Mouse (Mus musculus) cerebellum, adult 2 months (tissue): ENCODE measurements around the gene Ccdc174. TPM values are rescaled to one million over a fixed set of nuclear protein-coding genes. Genes with fewer than 3 reads are reported as not detected.
A peak's percentile ranks its signal among the peaks of the same experiment; 100 is the strongest.
"Not testable (repeated sequence)": the region's sequence is repeated elsewhere in the genome, so short reads cannot be mapped to it uniquely, and the experiment has no call there.

Source experiments
- DNase-seq, 2 experiments: peaks; one replicate each; pipeline ENCODE4 v3.0.0; 2021
- H3K27ac ChIP-seq: fragments of 200-500 bp; 2 replicates; pipeline ENCODE4 v1.5.1; 2012; ENCODE audit warnings: low read length, control low read depth, inconsistent platforms; ENCODE audit not compliant: insufficient read depth
- H3K27me3 ChIP-seq: fragments of 200-500 bp; 2 replicates; pipeline ENCODE4 v1.6.1; 2012; ENCODE audit warnings: inconsistent platforms, mild to moderate bottlenecking, low read length, moderate library complexity; ENCODE audit not compliant: control insufficient read depth, insufficient read depth
- H3K4me1 ChIP-seq: fragments of 200-500 bp; 2 replicates; pipeline ENCODE4 v1.6.1; 2011; ENCODE audit warnings: low read length; ENCODE audit not compliant: control insufficient read depth, insufficient read depth
- H3K4me3 ChIP-seq: fragments of 200-500 bp; replicated peaks from 2 replicates; pipeline ENCODE3; 2011; ENCODE audit warnings: mild to moderate bottlenecking, low read depth, low read length, control low read depth; ENCODE audit not compliant: insufficient read depth
- CTCF ChIP-seq: fragments of 200-500 bp; IDR thresholded peaks from 2 replicates; pipeline ENCODE4 v1.5.1; 2011; ENCODE audit warnings: low read depth, mild to moderate bottlenecking, control low read depth, low read length, moderate library complexity, borderline replicate concordance; ENCODE audit not compliant: insufficient read depth
- POLR2A ChIP-seq: fragments of 200-500 bp; IDR thresholded peaks from 2 replicates; pipeline ENCODE4 v1.6.1; 2011; ENCODE audit warnings: low read length, control low read depth, borderline replicate concordance; ENCODE audit not compliant: insufficient read depth
- WGBS: fragments of 180-500 bp; shearing (Covaris S2); methylation state at CpG from one replicate; pipeline ENCODE4 v1.1.7; 2018; 5-methylcytosine and 5-hydroxymethylcytosine counted together
- polyA plus RNA-seq: library from polyadenylated mRNA; depleted of rRNA; stranded (reverse); fragments of >200 nt; gene quantifications from 2 replicates; pipeline ENCODE4 v1.2.3, GENCODE M21; 2012

The Ccdc174 gene
- polyA plus RNA-seq, 1 experiment, result 21.4 TPM

DNA sequence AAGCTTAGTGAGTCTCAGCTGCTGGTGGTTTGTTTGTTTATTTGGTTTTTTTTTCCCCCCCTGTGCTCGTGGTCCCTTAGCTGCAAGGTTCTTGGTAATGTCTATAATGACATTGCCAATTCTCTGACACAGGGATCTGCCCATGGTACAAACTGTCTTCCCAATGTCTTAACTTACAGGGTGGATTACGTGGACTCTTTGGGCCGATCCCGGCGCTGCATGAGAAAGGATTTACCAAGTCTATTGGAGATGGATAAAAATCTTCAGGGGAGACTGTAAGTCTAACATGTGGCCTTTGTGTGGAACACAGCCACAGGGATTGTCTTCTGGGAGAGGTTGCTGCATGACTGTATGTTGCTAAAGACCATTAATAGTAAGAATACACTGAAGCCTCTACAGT, 12.8 kb downstream of the Ccdc174 start:
- TF ChIP-seq CTCF (no peak), POLR2A (no peak)

DNA sequence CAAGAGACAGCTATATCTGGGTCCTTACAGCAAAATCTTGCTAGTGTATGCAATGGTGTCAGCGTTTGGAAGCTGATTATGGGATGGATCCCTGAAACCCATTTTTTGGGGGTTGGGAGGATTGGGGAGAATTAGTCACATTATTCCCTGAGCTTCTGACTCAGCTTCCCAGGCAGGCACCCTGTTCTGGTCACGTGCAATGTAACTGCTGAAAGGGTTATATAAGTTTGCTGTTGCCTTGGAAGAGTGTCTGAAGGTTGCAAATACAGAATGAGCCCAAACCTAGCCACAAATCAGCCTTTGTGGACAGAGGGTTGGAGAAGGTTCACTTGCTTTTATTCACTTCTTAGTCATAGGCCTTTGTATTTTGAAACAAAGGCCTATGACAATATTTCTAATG, 13.9 kb downstream of the Ccdc174 start:
- no peak for TF ChIP-seq CTCF
- no peak for TF ChIP-seq POLR2A
- Histone ChIP-seq H3K27me3 (no peaks in the 10 kb centered on the region), H3K4me1 (no peaks in the 10 kb centered on the region), H3K4me3 (no peak overlapping the region), H3K27ac (no peak overlapping the region)
- WGBS, result 86% methylated on average over 2 of the region's 2 CpGs
- DNase-seq, result no peak

More for the DNA sequence above, 12.8 kb downstream of the Ccdc174 start:
- Histone ChIP-seq H3K4me3 (no peak overlapping the region), H3K27me3 (no peaks in the 10 kb centered on the region), H3K4me1 (no peaks in the 10 kb centered on the region), H3K27ac (no peak overlapping the region)
- 94% methylated on average over 5 of the region's 5 CpGs for WGBS
- DNase-seq, result no peak

DNA sequence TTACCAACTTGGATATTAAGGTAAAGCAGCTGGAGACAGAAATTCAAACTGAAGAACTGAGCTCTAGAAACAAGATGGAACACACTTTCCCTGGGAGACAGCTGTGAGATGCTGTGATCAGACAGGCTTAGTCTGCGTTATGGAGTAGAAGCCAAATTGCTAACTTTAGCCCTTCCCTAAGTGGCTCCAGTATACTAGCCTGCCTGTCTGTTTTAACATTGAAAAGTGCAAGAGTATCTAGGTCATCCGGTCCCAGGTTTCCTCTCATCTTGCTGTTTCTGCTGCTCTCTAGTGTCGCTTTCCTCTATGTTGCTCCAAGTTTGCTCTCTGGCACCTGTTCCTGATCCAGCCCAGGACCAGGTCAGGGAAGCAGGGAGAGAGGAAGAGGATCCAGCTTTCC, 18.9 kb downstream of the Ccdc174 start:
- 92% methylated on average over 3 of the region's 3 CpGs for WGBS
- TF ChIP-seq POLR2A (no peak), CTCF (no peak)
- no peak overlapping the region for H3K4me3 ChIP-seq
- no peak for DNase-seq
- no peaks in the 10 kb centered on the region for H3K27me3 ChIP-seq
- H3K4me1 ChIP-seq, result no peaks in the 10 kb centered on the region
- H3K27ac ChIP-seq, result no peak overlapping the region

DNA sequence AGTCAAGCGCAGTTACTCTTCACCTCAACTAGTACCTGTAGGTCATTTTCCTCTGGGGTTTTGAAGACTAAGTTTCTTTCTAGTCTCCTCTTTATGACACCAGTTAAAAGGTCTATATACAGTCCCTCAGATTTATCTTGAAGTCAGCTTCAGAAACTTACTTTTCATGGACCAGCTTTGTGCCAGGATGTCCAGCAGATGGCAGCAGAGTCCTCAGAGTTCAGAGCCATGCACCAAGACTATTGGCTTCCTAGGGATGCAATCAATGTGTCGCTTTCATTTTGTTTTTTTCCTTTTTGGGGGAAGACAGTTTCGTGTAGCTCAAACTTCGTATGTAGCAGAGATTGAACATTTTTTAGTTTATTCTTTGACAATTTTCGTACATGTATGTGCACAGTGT, 23.7 kb downstream of the Ccdc174 start:
- Histone ChIP-seq H3K4me1 (peaks cover 7% of the 10 kb centered on the region; the same call in 1 of the 2 replicates), H3K27ac (no peak overlapping the region), H3K27me3 (no peaks in the 10 kb centered on the region), H3K4me3 (no peak overlapping the region)
- TF ChIP-seq POLR2A (no peak), CTCF (peak; percentile 89)
- 33% methylated on average over 5 of the region's 5 CpGs for WGBS
- DNase-seq, result peak; percentile 45 to 64

DNA sequence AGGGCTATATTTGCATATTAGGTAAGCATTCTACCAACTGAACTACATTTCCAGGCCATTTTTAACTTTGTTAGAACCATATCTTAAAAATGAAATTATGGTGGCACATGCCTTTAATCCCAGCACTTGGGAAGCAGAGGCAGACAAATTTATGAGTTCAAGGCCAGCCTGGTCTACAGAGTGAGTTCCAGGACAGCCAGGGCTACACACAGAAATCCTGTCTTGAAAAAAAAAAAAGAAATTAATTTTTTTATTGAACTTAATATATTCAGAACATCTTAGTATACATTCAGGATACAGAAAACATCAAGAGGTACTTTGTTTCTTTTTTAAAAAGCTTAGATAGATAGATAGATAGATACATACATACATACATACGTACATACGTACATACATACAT, 24.7 kb downstream of the Ccdc174 start, which contains the start of gene 4930590J08Rik:
4930590J08Rik (plus strand) TSS at position 301 of the 400 bp plus-strand sequence.
- WGBS, result 99% methylated on average over 2 of the region's 2 CpGs
- DNase-seq, H3K27ac ChIP-seq, H3K27me3 ChIP-seq, H3K4me3 ChIP-seq, H3K4me1 ChIP-seq: not testable (repeated sequence)

DNA sequence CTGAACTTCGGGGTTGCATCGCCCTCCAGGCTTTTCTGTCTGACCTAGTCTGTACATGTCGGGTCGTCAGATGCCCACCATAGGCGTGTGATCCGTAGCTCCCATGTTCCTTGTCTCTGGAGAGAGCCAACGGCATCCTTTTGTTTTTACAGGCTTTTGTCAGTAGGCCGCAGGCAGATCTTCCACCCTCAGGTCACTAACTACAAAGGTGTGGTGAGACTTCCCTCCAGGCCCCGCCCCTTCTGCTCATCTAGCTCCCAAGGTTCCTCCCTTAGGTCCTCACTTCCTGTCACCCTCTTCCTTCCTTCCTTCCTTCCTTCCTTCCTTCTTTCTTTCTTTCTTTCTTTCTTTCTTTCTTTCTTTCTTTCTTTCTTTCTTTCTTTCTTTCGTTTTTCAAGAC, 36.2 kb downstream of the Ccdc174 start:
- TF ChIP-seq CTCF, result no peak
- no peak for TF ChIP-seq POLR2A
- H3K4me3 ChIP-seq, result no peak overlapping the region
- WGBS, result 88% methylated on average over 10 of the region's 10 CpGs
- no peak for DNase-seq
- no peaks in the 10 kb centered on the region for H3K4me1 ChIP-seq
- H3K27ac ChIP-seq, result no peak overlapping the region
- H3K27me3 ChIP-seq, result no peaks in the 10 kb centered on the region

DNA sequence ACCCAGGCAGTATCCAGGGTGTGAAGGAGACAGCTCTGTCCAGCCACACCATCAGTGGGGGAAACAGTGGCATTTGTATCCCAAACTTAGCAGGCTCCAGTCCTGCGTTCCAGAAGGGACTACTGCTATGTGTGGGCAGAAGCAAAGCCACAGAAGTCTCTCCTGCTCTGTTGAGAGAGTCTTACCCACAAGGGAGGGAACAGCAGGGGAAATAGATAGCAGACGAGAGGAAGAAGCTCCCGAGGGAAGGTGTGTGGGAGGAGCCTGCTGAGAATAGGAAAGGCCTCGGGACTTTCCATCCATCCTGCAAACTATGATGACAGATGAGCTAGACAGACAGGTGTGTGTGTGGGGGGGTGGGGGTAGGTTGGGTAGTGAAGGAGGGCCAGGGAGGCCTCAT, 39.4 kb downstream of the Ccdc174 start:
- Histone ChIP-seq H3K27me3 (no peaks in the 10 kb centered on the region), H3K27ac (no peak overlapping the region), H3K4me3 (no peak overlapping the region), H3K4me1 (no peaks in the 10 kb centered on the region)
- no peak for DNase-seq
- no peak for TF ChIP-seq POLR2A
- TF ChIP-seq CTCF, result no peak
- WGBS, result 40% methylated on average over 4 of the region's 4 CpGs

DNA sequence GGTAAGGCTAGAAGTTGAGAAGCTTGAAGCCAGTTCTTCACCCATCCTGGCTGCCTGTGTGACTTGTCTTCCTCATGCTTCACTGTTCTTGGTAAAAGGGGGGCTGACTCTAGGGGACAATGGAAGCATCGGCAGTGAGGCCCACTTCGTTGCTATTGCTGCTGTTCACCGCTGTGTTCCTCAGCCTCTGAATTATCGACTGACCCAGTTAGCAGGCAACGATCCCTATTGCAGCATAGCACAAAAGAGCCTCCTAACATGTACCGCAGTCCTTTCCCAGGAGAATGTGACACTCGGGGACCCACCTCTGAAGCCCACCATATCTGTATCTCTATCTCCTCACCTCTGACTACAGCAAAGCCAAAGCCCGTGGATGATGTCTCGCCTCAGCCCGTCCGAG, 39.9 kb downstream of the Ccdc174 start:
- no peak for DNase-seq
- H3K27me3 ChIP-seq, result no peaks in the 10 kb centered on the region
- no peak overlapping the region for H3K27ac ChIP-seq
- no peaks in the 10 kb centered on the region for H3K4me1 ChIP-seq
- no peak for TF ChIP-seq CTCF
- no peak for TF ChIP-seq POLR2A
- H3K4me3 ChIP-seq, result no peak overlapping the region
- WGBS, result 76% methylated on average over 11 of the region's 11 CpGs
